Mouse (Mus musculus): ENCODE measurements around the gene Ppm1l.
"Not testable (repeated sequence)": the region's sequence is repeated elsewhere in the genome, so short reads cannot be mapped to it uniquely, and the experiment has no call there.

The Ppm1l gene

DNA sequence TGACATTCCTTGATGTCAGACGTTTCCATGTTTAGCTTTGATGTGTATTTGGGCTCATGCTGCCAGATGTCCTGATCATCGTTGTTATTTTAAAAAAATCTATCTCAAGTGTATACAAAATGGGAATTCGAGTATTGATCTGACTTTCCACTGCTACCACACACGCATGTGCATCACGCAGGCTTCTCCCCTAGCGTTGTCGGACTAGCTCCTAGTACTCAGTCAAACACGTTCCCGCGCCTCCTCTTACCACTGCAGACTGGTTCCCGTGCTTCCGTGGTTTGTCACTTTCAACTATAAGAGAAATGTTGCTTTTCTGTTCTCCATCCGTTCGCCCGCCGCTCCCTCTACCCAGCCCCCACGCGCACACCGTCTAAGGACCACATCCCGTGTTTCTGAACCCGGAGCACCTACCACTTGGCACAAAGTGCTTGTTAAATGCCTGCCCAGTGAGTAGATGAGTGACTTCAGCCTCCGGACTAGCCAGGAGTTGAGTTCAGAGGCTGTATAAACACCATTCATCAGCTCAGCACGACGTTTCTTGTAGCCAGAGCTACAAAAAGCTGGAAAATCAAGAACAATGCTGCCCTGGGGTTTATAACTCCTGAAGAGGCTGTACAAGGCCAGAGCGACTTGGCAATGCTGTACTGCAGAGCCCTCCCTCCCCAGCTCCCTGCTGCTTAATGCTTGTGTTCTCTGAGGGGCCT, 219.4 kb downstream of the Ppm1l start:
- no peak for DNase-seq (ENCODE audit: low read depth, low spot score)

GRCm38 (mm10) chr3:69542962-69543361, 226.3 kb downstream of the Ppm1l start:
- no peak for DNase-seq (ENCODE audit: low read depth, low spot score)

GRCm38 (mm10) chr3:69543730-69544129, 227.1 kb downstream of the Ppm1l start:
- no peak for DNase-seq (ENCODE audit: low read depth, low spot score)

DNA sequence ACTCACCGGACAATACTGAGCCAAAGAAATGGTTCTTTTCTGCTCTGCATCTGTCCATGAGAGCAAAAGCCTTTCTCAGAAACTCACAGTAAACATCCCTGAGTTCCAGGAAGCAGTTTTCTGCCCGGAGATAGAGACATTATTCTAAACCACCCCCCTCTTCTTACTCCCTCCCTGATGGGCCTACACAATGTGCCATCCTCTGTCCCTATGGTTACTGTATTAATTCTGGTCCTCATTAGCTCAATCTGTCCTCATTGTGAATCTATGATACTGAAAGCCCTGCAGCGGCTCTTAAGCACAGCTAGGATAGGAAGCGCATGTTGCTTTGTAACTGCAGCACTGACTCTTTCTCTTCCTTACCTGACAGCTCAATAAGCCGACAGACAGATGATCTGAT, 228.4 kb downstream of the Ppm1l start:
- DNase-seq (ENCODE audit: low read depth, low spot score) = no peak

GRCm38 (mm10) chr3:69548704-69549455, 232.2 kb downstream of the Ppm1l start:
- DNase-seq (ENCODE audit: low read depth, low spot score) = no peak

DNA sequence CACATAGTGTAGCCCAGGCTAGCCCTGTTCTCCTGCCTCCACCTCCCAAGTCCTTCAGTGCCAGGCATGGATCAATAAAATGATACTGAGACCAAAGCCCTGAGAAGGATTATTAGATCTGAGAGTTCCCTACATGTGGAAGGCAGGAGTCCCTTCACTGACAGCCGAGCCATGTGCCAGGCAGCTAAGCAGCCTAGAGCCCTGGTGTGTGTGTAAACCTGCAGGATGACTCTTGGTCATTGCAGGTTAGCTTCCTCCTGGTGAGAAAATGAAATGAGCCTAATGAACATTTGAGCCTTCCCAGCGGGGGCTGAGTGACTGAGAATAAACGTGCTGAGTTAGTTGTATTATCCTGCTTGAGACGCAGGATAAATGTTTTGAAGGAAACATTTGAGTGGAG, 232.9 kb downstream of the Ppm1l start:
- no peak for DNase-seq (ENCODE audit: low read depth, low spot score)

GRCm38 (mm10) chr3:69555511-69555910, 238.8 kb downstream of the Ppm1l start:
- DNase-seq (ENCODE audit: low read depth, low spot score) = no peak

GRCm38 (mm10) chr3:69556092-69556778, 239.6 kb downstream of the Ppm1l start:
- no peak for DNase-seq (ENCODE audit: low read depth, low spot score)

DNA sequence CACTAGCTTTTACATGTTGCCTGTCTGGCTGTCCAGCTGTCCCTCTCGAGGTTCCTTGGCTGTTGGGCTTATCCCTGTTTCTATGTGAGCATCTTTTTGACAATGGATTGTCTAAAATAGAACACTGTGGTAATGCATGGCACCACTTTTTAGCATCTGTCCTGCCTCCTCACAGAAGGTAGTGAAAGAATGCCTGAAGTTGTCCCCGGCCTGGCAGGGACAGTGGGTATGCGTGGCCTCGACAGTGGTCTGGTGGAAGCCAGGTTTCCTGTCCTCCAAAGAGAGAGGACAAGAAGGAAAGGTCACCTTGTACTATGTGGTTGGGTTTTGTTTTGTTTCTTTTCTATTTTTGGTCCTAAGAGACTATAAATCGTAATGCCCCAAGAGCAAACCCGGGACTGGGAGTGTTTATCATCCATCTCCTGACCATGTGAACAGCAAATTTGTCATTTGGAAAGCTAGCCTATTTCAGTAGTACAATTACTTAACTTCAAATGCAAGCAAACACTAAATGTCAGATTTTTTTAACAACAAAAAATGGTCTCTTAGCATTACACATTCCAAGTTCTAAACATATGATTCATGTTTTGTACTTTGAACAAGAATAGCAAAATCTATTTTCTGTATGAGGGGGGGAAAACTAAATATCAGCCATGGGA, 242.8 kb downstream of the Ppm1l start:
- no peak for DNase-seq (ENCODE audit: low read depth, low spot score)

DNA sequence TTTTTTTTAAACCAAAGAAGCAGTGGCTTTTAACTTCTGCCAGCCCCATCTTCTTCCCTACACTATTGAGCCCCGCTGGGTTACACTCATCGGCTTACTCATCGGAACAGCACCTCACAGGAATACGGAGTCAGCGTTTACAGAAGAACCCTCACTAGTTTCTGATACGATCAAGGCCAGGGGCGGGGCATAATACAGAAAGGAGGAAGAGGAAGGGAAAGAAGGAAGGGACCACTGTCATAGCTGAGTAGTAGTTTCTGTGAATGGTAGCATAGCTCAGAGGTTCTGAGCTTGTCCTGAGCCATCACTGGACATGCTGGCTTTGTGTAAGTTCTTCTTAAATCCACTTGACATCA, 243.3 kb downstream of the Ppm1l start:
- DNase-seq (ENCODE audit: low read depth, low spot score) = no peak

GRCm38 (mm10) chr3:69561686-69562085, 245.0 kb downstream of the Ppm1l start:
- no peak for DNase-seq (ENCODE audit: low read depth, low spot score)

- DNase-seq (ENCODE audit: low read depth, low spot score) = no peak
Measured at GRCm38 (mm10) chr3:69563406-69563805, 246.7 kb downstream of the Ppm1l start.

- not testable (repeated sequence) for DNase-seq (ENCODE audit: low read depth, low spot score)
Measured at GRCm38 (mm10) chr3:69565586-69565985, 248.9 kb downstream of the Ppm1l start.

GRCm38 (mm10) chr3:69572561-69572960, 255.9 kb downstream of the Ppm1l start:
- no peak for DNase-seq (ENCODE audit: low read depth, low spot score)

- no peak for DNase-seq (ENCODE audit: low read depth, low spot score)
Measured at GRCm38 (mm10) chr3:69575577-69575976, 258.9 kb downstream of the Ppm1l start.

- DNase-seq (ENCODE audit: low read depth, low spot score) = no peak
Measured at GRCm38 (mm10) chr3:69576715-69577114, 260.1 kb downstream of the Ppm1l start.

DNA sequence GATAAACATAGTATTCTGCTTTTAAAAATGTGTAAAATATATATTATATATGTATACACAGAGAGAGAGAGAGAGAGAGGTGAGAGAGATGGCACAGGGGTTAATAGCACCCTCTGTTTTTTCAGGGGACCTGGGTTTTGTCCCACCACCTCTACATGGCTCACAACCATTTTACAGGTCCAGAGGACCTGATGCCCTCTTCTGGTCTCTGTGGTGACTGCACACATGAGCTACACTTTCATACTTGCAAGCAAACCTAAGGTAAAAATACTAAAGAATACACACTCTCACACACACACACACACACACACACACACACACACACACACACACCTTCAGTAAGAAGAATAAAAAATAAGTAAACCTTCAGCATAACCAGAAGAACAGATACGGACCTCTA, 262.1 kb downstream of the Ppm1l start:
- no peak for DNase-seq (ENCODE audit: low read depth, low spot score)

- no peak for DNase-seq (ENCODE audit: low read depth, low spot score)
Measured at GRCm38 (mm10) chr3:69583798-69584197, 267.1 kb downstream of the Ppm1l start.

GRCm38 (mm10) chr3:69588101-69588760, 271.6 kb downstream of the Ppm1l start:
- no peak for DNase-seq (ENCODE audit: low read depth, low spot score)

DNA sequence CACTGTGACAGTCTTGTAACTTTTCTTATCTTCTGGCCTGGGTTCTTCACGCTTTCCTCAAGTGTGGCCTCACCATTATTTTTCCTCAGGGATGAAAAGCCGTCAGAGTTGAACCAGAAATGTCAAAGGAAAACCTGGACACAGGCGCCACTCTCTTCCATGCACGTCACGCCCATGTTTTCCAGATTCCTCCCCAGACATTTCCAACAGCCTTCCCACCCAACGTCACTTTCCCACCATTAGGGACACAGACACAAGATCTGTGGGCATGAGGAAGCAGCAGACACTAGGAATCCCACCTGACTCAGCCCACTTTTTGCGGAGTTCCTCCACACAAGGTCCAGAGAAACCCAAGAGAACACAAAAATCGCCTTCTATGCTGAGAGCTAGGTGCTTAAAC, 276.8 kb downstream of the Ppm1l start:
- no peak for DNase-seq (ENCODE audit: low read depth, low spot score)

- no peak for DNase-seq (ENCODE audit: low read depth, low spot score)
Measured at GRCm38 (mm10) chr3:69594071-69594470, 277.4 kb downstream of the Ppm1l start.

DNA sequence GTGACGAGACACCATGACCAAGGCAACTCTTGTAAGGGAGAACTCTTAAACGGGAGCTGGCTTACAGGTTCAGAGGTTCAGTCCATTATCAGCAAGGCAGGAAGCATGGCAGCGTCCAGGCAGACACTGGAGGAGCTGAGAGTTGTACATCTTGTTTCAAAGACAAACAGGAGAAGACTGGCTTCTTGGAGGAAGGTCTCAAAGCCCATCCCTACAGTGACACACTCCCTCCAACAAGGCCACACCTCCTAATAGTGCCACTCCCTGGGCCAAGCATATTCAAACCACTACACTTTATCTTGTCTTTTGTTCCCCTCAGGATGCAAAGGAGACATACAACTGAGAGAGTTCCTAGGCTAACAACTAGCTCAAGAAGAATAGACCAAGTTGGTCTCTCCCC, 279.5 kb downstream of the Ppm1l start:
- no peak for DNase-seq (ENCODE audit: low read depth, low spot score)
